Mouse (Mus musculus) cerebellum, adult 11 months (tissue): ENCODE measurements around the gene Uxt.

Source experiments
- DNase-seq: peaks from one replicate; pipeline ENCODE4 v3.0.0; 2022

The Uxt gene

DNA sequence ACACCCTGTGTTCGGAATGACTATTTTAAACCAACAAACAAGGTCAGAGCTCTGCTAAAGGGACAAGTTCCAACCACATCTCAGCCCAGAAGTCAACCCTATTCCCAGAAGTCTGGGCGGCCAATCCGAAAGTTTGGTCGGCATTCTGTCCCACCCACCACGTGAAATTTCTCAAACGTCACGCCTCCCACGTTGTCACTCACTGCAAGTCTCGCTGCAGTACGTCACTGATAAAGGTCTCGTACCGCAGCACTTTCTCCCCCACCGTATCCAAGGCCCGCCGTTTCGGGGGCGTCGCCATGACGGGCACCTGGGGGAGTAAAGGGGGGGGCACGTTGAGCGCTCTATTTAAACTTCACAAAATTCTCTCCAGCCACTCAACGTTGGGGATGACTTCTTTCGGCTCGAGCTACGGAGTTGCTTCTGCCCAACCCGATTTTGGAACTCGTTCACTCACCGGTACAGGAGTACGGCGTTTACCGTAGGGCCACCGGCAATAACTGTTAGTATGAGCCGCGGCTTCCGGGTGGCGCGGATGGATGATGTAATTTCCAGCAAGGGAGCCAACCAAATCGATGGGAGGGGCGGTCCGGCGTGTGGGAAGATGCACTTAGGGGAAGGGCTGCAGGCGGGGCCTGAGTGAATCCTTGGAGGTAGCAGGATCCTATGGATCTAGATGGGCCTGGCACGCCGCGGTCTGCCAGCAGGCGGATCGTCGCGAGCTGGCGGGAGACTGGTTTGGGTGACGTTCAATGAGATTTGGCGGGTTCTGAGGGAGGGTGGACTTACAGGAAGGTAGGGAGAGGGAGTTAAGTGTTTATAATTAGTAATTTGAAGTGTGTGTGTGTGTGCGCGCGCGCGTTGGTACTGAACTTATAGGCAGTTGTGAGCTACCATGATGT lies at the start of gene Uxt:
TSS of gene Uxt (minus strand) at position 541 of the 902 bp plus-strand sequence.
- peak; percentile 84 for DNase-seq

DNA sequence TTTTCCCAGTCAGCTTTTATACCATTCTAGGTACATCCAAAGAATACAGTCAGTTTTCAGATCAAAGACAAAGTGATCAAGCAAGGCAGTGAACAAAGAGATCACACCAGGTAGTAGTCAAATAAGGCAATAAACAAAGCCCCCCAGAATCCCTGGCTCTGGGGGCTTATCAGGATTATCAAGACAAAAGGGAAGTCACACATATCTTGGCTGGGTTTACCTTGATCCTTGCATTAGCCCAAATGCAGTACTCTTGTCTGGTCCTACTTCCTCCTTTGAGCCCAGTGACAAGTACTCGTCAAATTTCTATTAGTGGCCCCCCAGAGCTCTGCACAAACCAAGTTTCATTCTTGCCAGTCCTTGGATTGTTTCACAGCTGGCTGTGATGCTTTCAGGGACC lies 19.1 kb upstream of the Uxt start:
- DNase-seq, result no peak

DNA sequence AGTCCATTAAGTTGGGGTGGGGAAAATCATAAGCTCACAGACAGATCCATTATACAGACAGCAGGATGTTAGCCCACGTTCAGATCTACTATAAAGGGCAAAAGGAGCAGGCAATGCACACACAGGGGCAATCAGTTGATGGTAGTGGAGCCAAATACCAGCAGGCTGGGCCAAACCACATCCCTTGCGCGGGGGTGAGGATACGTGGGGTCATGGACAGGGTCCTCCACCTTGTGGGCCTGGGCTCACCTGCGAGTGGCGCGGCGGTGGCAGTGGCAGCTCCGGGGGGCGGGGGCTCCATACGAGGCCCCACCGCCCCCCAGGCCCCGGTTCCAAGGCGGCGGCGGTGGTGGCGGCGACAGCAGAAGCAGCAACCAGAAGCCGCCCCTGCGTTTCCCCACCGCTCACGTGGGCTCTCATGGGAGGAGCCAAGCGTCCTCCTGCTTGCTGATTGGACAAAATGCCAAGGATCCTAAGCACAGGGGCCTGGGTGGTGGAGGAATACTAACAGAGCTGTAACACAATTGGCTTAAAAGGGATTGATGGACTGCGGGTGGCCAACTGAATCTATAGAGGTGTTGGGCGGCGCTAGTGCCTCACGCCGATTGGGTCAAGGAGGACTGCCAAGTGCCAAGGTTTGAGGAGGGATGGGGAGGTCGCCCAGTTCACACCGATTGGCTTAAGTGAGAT lies 11.5 kb downstream of the Uxt start, which contains the start of gene Elk1:
TSS of gene Elk1 (minus strand) at position 418 of the 690 bp plus-strand sequence.
- DNase-seq, result peak; percentile 80

- peak; percentile 42 for DNase-seq
Observed at GRCm38 (mm10) chrX:20946055-20946454, 15.8 kb downstream of the Uxt start.

- DNase-seq, result no peak
Observed at GRCm38 (mm10) chrX:20931963-20932362, 29.9 kb downstream of the Uxt start.

- DNase-seq, result no peak
Observed at GRCm38 (mm10) chrX:20931364-20931763, 30.5 kb downstream of the Uxt start, which contains the start of gene Cfp. Gene Cfp (minus strand): TSS chrX:20931555.

DNA sequence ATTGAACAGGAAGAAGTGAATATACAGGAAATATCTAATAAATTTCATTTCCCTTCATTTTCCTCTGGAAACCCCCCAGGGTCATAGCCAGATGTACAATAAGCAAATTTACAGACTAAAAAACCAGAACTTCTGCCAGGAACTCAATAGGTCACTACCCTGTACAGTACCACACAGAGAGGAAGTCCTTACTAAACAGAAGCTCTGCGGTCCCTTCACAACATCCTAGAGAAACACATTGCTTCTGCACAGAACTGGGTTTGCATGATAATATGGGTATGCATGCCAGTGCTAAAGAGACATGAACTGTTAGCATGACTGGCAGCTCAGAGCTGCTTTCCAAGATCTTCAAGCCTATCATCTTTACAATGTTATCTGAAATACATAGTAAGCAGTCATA lies 32.0 kb downstream of the Uxt start:
- DNase-seq, result no peak

DNA sequence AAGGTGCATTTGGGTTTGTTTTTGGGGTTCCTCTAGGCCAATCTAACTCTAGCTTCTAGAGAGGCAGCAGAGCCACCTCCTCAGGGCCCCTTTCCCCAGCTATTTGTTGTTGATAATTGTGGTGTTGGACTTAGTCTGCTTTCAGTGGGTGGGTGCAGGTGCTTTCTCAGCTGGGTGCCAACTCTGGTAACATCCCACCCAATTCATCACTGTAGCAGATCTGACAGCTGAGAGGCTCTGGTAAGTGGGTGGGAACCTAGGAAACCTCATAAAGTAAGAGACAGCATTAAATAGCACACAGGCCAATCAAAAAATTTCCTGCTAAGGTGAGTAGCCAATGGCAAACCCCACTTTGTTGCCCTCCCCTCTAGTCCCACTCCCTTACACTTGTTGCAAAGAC lies 36.8 kb downstream of the Uxt start:
- no peak for DNase-seq

- DNase-seq, result no peak
Observed at GRCm38 (mm10) chrX:20923506-20923905, 38.3 kb downstream of the Uxt start.

GRCm38 (mm10) chrX:20921366-20921765 lies 40.5 kb downstream of the Uxt start:
- no peak for DNase-seq

GRCm38 (mm10) chrX:20920844-20921364 lies 40.9 kb downstream of the Uxt start, which contains the start of gene Syn1:
Gene Syn1 (minus strand): TSS chrX:20921004.
- peak; percentile 88 for DNase-seq

DNA sequence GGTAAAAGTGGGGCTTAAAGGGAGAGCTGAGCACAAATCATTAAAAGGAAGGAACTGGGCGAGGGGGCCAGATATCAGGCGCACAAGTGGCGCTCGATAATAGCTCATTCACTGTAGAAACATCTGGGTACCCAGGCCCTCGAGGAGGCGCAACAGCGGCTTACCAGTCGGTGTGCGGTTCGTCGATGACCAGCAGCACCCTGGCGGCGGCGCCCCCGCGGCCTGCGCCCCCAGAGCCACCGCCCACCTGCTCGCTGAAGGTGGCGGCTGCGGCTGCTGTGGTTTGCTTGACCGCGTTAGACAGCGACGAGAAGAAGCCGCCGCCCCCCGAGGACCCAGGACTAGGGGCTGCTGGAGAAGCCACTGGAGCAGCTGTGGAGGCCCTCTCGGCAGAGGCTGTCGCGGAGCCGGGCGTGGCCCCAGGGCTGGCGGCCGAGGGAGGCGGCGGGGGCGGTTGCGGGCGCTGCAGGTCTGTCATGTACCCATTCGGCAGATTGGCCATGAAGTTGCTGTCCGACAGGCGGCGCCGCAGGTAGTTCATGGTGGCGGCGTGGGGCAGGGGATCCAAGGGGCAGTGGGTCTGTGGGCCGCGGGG lies 41.5 kb downstream of the Uxt start:
- no peak for DNase-seq

DNA sequence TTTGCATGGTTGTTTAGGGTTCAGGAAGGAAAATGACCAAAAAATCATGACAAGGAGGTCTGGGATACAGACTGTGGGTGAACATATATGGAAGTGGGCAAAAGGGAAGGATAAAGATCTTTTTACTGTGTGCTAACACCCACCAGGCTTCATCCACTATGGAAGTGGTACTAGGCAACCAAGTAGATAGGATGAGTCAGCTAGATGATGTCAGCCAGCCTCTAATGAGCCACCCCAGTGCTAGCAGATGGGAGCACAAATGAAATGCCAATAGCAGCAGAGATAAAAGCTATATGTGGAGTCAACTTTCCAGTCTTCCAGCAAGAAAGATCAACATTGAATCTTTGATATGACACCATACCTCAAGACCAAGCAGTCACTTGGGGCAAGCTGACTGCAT lies 46.7 kb downstream of the Uxt start:
- no peak for DNase-seq

DNA sequence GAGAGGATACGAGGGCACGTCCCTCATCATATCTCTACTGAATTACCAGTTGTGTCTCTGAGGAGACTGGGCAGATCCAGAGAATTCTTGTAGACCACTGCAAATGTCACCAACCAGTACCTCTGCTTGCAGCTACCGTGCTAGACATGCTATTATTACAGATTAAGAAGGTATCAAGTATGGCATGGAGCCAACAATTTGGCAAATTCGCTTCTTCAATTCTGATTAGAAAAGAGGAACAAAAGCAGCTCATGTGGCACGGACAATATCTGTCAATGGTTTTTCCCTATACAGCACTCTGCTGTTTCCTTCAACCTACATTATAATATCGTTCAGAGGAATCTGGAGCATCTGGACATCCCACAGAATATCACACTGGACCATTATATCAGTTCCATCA lies 48.1 kb downstream of the Uxt start:
- no peak for DNase-seq

GRCm38 (mm10) chrX:20910074-20910473 lies 51.7 kb downstream of the Uxt start:
- DNase-seq, result no peak
